Mouse (Mus musculus): ENCODE measurements around the gene Gm49368.
"Not testable (repeated sequence)": the region's sequence is repeated elsewhere in the genome, so short reads cannot be mapped to it uniquely, and the experiment has no call there.

The Gm49368 gene

GRCm38 (mm10) chr7:128062456-128062855 lies at the start of gene Gm49368, which contains the start of gene Itgam:
Gene Gm49368 (plus strand): TSS chr7:128062683.
Gene Itgam (plus strand): TSS chr7:128062640.
- DNase-seq = no peak

GRCm38 (mm10) chr7:128013116-128013515 lies 49.4 kb upstream of the Gm49368 start:
- no peak for DNase-seq

GRCm38 (mm10) chr7:128016134-128016533 lies 46.3 kb upstream of the Gm49368 start:
- DNase-seq = not testable (repeated sequence)

GRCm38 (mm10) chr7:128016650-128017049 lies 45.8 kb upstream of the Gm49368 start:
- no peak for DNase-seq

- no peak for DNase-seq
These were observed 44.2 kb upstream of the Gm49368 start for GRCm38 (mm10) chr7:128018275-128018674.

- DNase-seq = no peak
These were observed 43.3 kb upstream of the Gm49368 start for GRCm38 (mm10) chr7:128019187-128019586.

GRCm38 (mm10) chr7:128022974-128023373 lies 39.5 kb upstream of the Gm49368 start:
- no peak for DNase-seq

GRCm38 (mm10) chr7:128023565-128023964 lies 38.9 kb upstream of the Gm49368 start:
- no peak for DNase-seq

- no peak for DNase-seq
These were observed 38.1 kb upstream of the Gm49368 start for GRCm38 (mm10) chr7:128024364-128024763.

- no peak for DNase-seq
These were observed 37.6 kb upstream of the Gm49368 start for GRCm38 (mm10) chr7:128024932-128025331.

GRCm38 (mm10) chr7:128025381-128025780 lies 37.1 kb upstream of the Gm49368 start:
- no peak for DNase-seq

- peak; percentile 11 for DNase-seq
These were observed 31.0 kb upstream of the Gm49368 start for GRCm38 (mm10) chr7:128031403-128031976.

GRCm38 (mm10) chr7:128032290-128032988 lies 30.0 kb upstream of the Gm49368 start:
- DNase-seq = peak; percentile 6

- DNase-seq = no peak
These were observed 29.5 kb upstream of the Gm49368 start for GRCm38 (mm10) chr7:128032989-128033293.

GRCm38 (mm10) chr7:128033616-128034015 lies 28.9 kb upstream of the Gm49368 start:
- no peak for DNase-seq

GRCm38 (mm10) chr7:128042161-128042820 lies 20.2 kb upstream of the Gm49368 start:
- DNase-seq = not testable (repeated sequence)

- no peak for DNase-seq
These were observed 18.2 kb upstream of the Gm49368 start for GRCm38 (mm10) chr7:128044142-128044785.

GRCm38 (mm10) chr7:128045640-128046039 lies 16.8 kb upstream of the Gm49368 start:
- no peak for DNase-seq

GRCm38 (mm10) chr7:128048819-128049218 lies 13.7 kb upstream of the Gm49368 start:
- DNase-seq = no peak

- no peak for DNase-seq
These were observed 13.2 kb upstream of the Gm49368 start for GRCm38 (mm10) chr7:128049254-128049653.

- no peak for DNase-seq
These were observed 11.7 kb upstream of the Gm49368 start for GRCm38 (mm10) chr7:128050739-128051138.

- DNase-seq = no peak
These were observed 9.4 kb upstream of the Gm49368 start for GRCm38 (mm10) chr7:128053061-128053460.

GRCm38 (mm10) chr7:128056917-128057444 lies 5.5 kb upstream of the Gm49368 start:
- DNase-seq = no peak
